Mouse (Mus musculus) heart, postnatal 0 days (tissue): ENCODE results near the gene 4933430I17Rik.

Source experiments
- CTCF ChIP-seq: IDR thresholded peaks from 2 replicates; pipeline ENCODE4 v1.5.1; 2016; ENCODE audit warnings: antibody characterized with exemption, control low read depth, low read depth
- EP300 ChIP-seq: IDR thresholded peaks from 2 replicates; pipeline ENCODE4 v1.6.1; 2016; ENCODE audit warnings: antibody characterized with exemption, low read depth

- TF ChIP-seq CTCF (no peak), EP300 (no peak)
These were observed 41.4 kb downstream of the 4933430I17Rik start for GRCm38 (mm10) chr4:62566530-62566929.
